Mouse (Mus musculus): ENCODE measurements around the gene Slc9a7.

Gene Slc9a7

GRCm38 (mm10) chrX:20157519-20157918, 134.1 kb downstream of the Slc9a7 start:
- DNase-seq (ENCODE audit: low spot score): no peak

DNA sequence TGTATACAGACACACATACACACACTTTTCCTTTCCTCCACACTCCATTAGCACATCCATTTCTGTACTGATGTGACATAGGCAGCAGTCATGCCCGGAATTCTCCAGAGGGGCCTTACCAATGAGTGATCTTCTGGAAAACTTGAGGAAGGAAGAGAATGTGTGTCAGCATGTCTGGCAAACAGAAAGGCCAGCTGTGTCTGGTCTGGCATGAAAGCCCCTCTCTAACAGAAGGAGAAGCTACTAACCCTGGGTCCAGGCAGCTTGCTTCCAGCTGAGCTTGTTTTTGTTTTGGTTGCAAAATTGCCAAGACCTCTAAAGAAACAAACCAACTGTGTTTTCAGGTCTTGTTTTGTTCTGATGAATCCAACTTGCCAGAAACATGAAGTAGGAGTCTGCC, 162.1 kb downstream of the Slc9a7 start:
- no peak for DNase-seq (ENCODE audit: low spot score)

GRCm38 (mm10) chrX:20128951-20129350, 162.7 kb downstream of the Slc9a7 start:
- DNase-seq (ENCODE audit: low spot score): no peak

GRCm38 (mm10) chrX:20125481-20125880, 166.1 kb downstream of the Slc9a7 start:
- no peak for DNase-seq (ENCODE audit: low spot score)

- no peak for DNase-seq (ENCODE audit: low spot score)
Observed at GRCm38 (mm10) chrX:20117717-20118116, 173.9 kb downstream of the Slc9a7 start.

GRCm38 (mm10) chrX:20070196-20070595, 221.4 kb downstream of the Slc9a7 start:
- no peak for DNase-seq (ENCODE audit: low spot score)

- DNase-seq (ENCODE audit: low spot score): no peak
Observed at GRCm38 (mm10) chrX:20066636-20067035, 225.0 kb downstream of the Slc9a7 start.

- no peak for DNase-seq (ENCODE audit: low spot score)
Observed at GRCm38 (mm10) chrX:20061764-20062480, 229.7 kb downstream of the Slc9a7 start.

GRCm38 (mm10) chrX:20060769-20061315, 230.8 kb downstream of the Slc9a7 start:
- DNase-seq (ENCODE audit: low spot score): no peak

DNA sequence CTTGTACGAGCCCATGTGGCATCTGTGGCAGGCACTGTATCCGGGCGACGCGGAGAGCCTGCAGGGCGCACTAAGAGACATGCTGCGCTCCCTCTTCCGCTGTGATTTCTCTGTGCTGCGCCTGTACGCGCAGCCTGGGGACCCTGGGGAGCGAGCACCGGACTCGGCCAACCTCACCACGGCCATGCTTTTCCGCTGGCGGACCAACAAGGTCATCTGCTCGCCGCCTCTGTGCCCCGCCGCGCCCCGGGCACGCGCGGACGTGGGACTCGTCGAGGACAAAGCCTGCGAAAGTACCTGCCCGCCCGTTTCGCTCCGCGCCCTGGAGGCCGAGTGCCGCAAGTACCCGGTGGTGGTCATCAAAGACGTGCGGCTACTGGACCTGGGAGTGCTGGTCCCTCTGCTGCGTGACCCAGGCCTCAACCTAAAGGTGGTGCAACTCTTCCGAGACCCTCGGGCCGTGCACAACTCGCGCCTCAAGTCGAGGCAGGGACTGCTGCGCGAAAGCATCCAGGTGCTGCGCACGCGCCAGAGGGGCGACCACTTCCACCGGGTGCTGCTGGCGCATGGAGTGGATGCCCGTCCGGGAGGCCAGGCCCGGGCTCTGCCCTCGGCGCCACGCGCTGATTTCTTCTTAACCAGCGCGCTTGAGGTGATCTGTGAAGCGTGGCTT, 231.4 kb downstream of the Slc9a7 start:
- DNase-seq (ENCODE audit: low spot score): no peak

- DNase-seq (ENCODE audit: low spot score): no peak
Observed at GRCm38 (mm10) chrX:20059381-20059971, 232.1 kb downstream of the Slc9a7 start, which contains the start of gene Chst7. TSS of gene Chst7 (plus strand) at chrX:20059560.

All from c-Kit-positive CD71-positive TER-119-positive erythroid progenitor cells, embryonic 14.5 days (primary cell).